Mouse (Mus musculus) C2C12 (cell line): ENCODE results near the gene Zfp503.

ENCODE experiments used
- CEBPB ChIP-seq: IDR thresholded peaks from one replicate; pipeline ENCODE4 v1.6.1; 2011; ENCODE audit warnings: low read depth, mild to moderate bottlenecking, control low read depth, moderate library complexity
- CTCF ChIP-seq: IDR thresholded peaks from one replicate; pipeline ENCODE4 v1.5.1; 2011; ENCODE audit not compliant: control insufficient read depth, insufficient read depth, insufficient read length
- MAX ChIP-seq: IDR thresholded peaks from one replicate; pipeline ENCODE4 v1.6.1; 2011; ENCODE audit warnings: mild to moderate bottlenecking, control low read depth
- USF1 ChIP-seq: IDR thresholded peaks from one replicate; pipeline ENCODE4 v1.6.1; 2011; ENCODE audit warnings: low read depth, mild to moderate bottlenecking, control low read depth, moderate library complexity

DNA sequence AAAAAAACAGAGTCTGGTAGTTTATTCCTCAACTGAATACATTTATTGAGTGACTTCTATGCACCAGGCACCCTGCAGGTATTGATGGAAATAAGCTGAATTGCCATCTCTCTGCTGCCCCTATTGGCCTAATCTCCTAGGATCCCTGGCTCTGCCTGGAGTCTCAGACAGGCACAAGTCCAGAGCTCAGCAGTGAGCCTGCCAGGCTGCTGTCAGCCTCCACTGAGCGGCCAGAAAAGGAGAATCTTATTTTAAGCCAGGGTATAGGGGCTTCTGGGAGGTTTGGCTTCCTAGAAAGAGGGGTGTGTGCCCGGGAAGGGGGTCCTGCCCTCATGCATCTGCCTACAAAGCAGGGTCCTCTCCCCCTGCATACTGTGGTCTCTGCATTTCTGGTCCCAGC is 31.5 kb upstream of the Zfp503 start:
- TF ChIP-seq CTCF = no peak
- no peak for TF ChIP-seq CEBPB
- no peak for TF ChIP-seq MAX
- TF ChIP-seq USF1 = no peak
